ENCODE assay signal across 8 mouse cellular contexts in genomic region chr2:20779484-20780381, GRCm38 (mm10).
A peak's percentile ranks its signal among the peaks of the same experiment; 100 is the strongest.
DNase-seq lines count a peak whose midpoint lies in the region; ATAC-seq and TF ChIP-seq lines count a peak whose summit lies in the region.

No protein-coding gene starts in this region.

- H3K9ac ChIP-seq in forebrain, embryonic 16.5 days (replicated peaks; ENCODE audit: low read depth, low read length): no peak overlapping the region
- H3K9ac ChIP-seq in intestine, embryonic 14.5 days (ENCODE audit: low read length): no peak overlapping the region
- no peak overlapping the region for H3K9ac ChIP-seq in midbrain, embryonic 16.5 days (ENCODE audit: low read depth, low read length)

- no peak for TF ChIP-seq POLR2A in spleen, adult 2 months (IDR thresholded peaks at IDR 0.05; ENCODE audit: low read depth, low read length)

- no peaks in the 10 kb centered on the region for H3K9me3 ChIP-seq in forebrain, embryonic 16.5 days (ENCODE audit: control insufficient read depth, low read length)
- H3K9me3 ChIP-seq in intestine, embryonic 14.5 days (ENCODE audit: control insufficient read depth, low read length): no peaks in the 10 kb centered on the region
- H3K9me3 ChIP-seq in midbrain, embryonic 16.5 days (replicated peaks; ENCODE audit: control insufficient read depth, low read length, poor library complexity, severe bottlenecking): no peaks in the 10 kb centered on the region

- peak; percentile 85 for ATAC-seq in forebrain, embryonic 16.5 days
- ATAC-seq in intestine, embryonic 14.5 days (replicated peaks; ENCODE audit: low FRiP score, low TSS enrichment, low read depth): peak; percentile 74; the same call in 1 of the 2 replicates
- ATAC-seq in midbrain, embryonic 16.5 days: peak; percentile 92

- H3K4me1 ChIP-seq in spleen, adult 2 months (ENCODE audit: control insufficient read depth, insufficient read depth, insufficient read length): no peaks in the 10 kb centered on the region
- H3K4me1 ChIP-seq in forebrain, embryonic 16.5 days (replicated peaks; ENCODE audit: control insufficient read depth, insufficient read depth, low read length): no peaks in the 10 kb centered on the region
- no peaks in the 10 kb centered on the region for H3K4me1 ChIP-seq in intestine, embryonic 14.5 days (replicated peaks; ENCODE audit: control insufficient read depth, insufficient read depth, low read length)
- no peaks in the 10 kb centered on the region for H3K4me1 ChIP-seq in midbrain, embryonic 16.5 days (ENCODE audit: control insufficient read depth, insufficient read depth, low read length)

- no peak overlapping the region for H3K4me2 ChIP-seq in forebrain, embryonic 16.5 days (ENCODE audit: low read length)
- H3K4me2 ChIP-seq in intestine, embryonic 14.5 days (ENCODE audit: low read length): no peak overlapping the region
- no peak overlapping the region for H3K4me2 ChIP-seq in midbrain, embryonic 16.5 days (ENCODE audit: low read length)

- peak; percentile 42; the same call in 1 of the 2 replicates for TF ChIP-seq CTCF in spleen, adult 2 months (IDR thresholded peaks at IDR 0.05; ENCODE audit: extremely low read depth, insufficient read depth, insufficient read length, insufficient replicate concordance)

- no peak overlapping the region for H3K27ac ChIP-seq in spleen, adult 2 months (ENCODE audit: insufficient read depth, low read length)
- no peak overlapping the region for H3K27ac ChIP-seq in forebrain, embryonic 16.5 days (ENCODE audit: low read length)
- no peak overlapping the region for H3K27ac ChIP-seq in intestine, embryonic 14.5 days (ENCODE audit: low read depth)
- no peak overlapping the region for H3K27ac ChIP-seq in midbrain, embryonic 16.5 days (ENCODE audit: low read length)

- H3K4me3 ChIP-seq in spleen, adult 2 months (ENCODE audit: extremely low read depth, insufficient read depth, insufficient read length): no peak overlapping the region
- H3K4me3 ChIP-seq in forebrain, embryonic 16.5 days (replicated peaks; ENCODE audit: low read length): no peak overlapping the region
- no peak overlapping the region for H3K4me3 ChIP-seq in intestine, embryonic 14.5 days (ENCODE audit: low read depth, low read length)
- no peak overlapping the region for H3K4me3 ChIP-seq in midbrain, embryonic 16.5 days (ENCODE audit: low read depth, low read length)

- DNase-seq in spleen, adult 2 months (ENCODE audit: low read depth in 1 of 2, low spot score in 2 of 2): no peak
- DNase-seq in spleen, postnatal 36 days (ENCODE audit: low spot score in 2 of 2): no peak
- DNase-seq in cerebellum, adult 18-20 months: peak; percentile 29 to 32
- peak; percentile 79 for DNase-seq in intestine, embryonic 14.5 days (ENCODE audit: low spot score)
- peak; percentile 21 to 30 for DNase-seq in left cerebral cortex, adult 8-10 months (ENCODE audit: low spot score in 2 of 2)
- peak; percentile 74 for DNase-seq in testis, postnatal 10 days (ENCODE audit: low spot score)

- no peaks in the 10 kb centered on the region for H3K36me3 ChIP-seq in spleen, adult 2 months (ENCODE audit: control insufficient read depth, insufficient read depth, low read length)
- H3K36me3 ChIP-seq in forebrain, embryonic 16.5 days (ENCODE audit: control insufficient read depth, insufficient read depth): no peaks in the 10 kb centered on the region
- peaks cover 42% of the 10 kb centered on the region for H3K36me3 ChIP-seq in intestine, embryonic 14.5 days (ENCODE audit: control insufficient read depth, insufficient read depth, low read length)
- no peaks in the 10 kb centered on the region for H3K36me3 ChIP-seq in midbrain, embryonic 16.5 days (ENCODE audit: control insufficient read depth, insufficient read depth, low read length)

- WGBS in spleen, adult 2 months: 45% methylated on average over 6 of the region's 6 CpGs
- WGBS in forebrain, embryonic 16.5 days: 31% methylated on average over 6 of the region's 6 CpGs
- WGBS in intestine, embryonic 14.5 days: 36% methylated on average over 6 of the region's 6 CpGs
- WGBS in midbrain, embryonic 16.5 days: 37% methylated on average over 6 of the region's 6 CpGs

- H3K27me3 ChIP-seq in spleen, adult 2 months (ENCODE audit: control insufficient read depth, insufficient read depth, low read length): no peaks in the 10 kb centered on the region
- no peaks in the 10 kb centered on the region for H3K27me3 ChIP-seq in forebrain, embryonic 16.5 days (replicated peaks; ENCODE audit: control insufficient read depth, insufficient read depth, low read length)
- H3K27me3 ChIP-seq in intestine, embryonic 14.5 days (replicated peaks; ENCODE audit: control insufficient read depth, insufficient read depth, low read length): no peaks in the 10 kb centered on the region
- no peaks in the 10 kb centered on the region for H3K27me3 ChIP-seq in midbrain, embryonic 16.5 days (ENCODE audit: control insufficient read depth, insufficient read depth, low read depth, low read length)

Comparison
In these comparisons a context has a peak if more than half of its experiments do, and no peak if none do; other contexts are left out.
1. DNase-seq: peak in cerebellum, adult 18-20 months (2 of 2), intestine, embryonic 14.5 days (single experiment), left cerebral cortex, adult 8-10 months (2 of 2) and testis, postnatal 10 days (single experiment); none in spleen, adult 2 months (0 of 2) and spleen, postnatal 36 days (0 of 2).
2. Peak in every context shown above with its lines, with median percentiles within 50 percentile points of each other: ATAC-seq.